Comparison of ENCODE assay signal across 7 mouse cellular contexts in genomic region chr6:54597208-54597607, GRCm38 (mm10). TPM values are rescaled to one million over a fixed set of nuclear protein-coding genes. Genes with fewer than 3 reads are reported as not detected.
DNase-seq lines count a peak whose midpoint lies in the region; ATAC-seq and TF ChIP-seq lines count a peak whose summit lies in the region.

Gene Fkbp14 (minus strand): TSS chr6:54597308.

- H3K27me3 ChIP-seq in neural tube, embryonic 11.5 days (ENCODE audit: control insufficient read depth, insufficient read depth, low read length): no peaks in the 10 kb centered on the region
- H3K27me3 ChIP-seq in forebrain, embryonic 16.5 days (replicated peaks; ENCODE audit: control insufficient read depth, insufficient read depth, low read length): no peaks in the 10 kb centered on the region
- no peaks in the 10 kb centered on the region for H3K27me3 ChIP-seq in limb, embryonic 10.5 days (ENCODE audit: low read depth, poor library complexity, severe bottlenecking)
- no peaks in the 10 kb centered on the region for H3K27me3 ChIP-seq in stomach, postnatal 0 days (ENCODE audit: control insufficient read depth, insufficient read depth, low read length)

- no peaks in the 10 kb centered on the region for H3K36me3 ChIP-seq in neural tube, embryonic 11.5 days (ENCODE audit: control insufficient read depth, insufficient read depth, low read length)
- H3K36me3 ChIP-seq in forebrain, embryonic 16.5 days (ENCODE audit: control insufficient read depth, insufficient read depth): no peaks in the 10 kb centered on the region
- H3K36me3 ChIP-seq in limb, embryonic 10.5 days: no peaks in the 10 kb centered on the region
- no peaks in the 10 kb centered on the region for H3K36me3 ChIP-seq in stomach, postnatal 0 days (ENCODE audit: control insufficient read depth, insufficient read depth, low read length)

- H3K27ac ChIP-seq in neural tube, embryonic 11.5 days (ENCODE audit: low read depth, low read length): no peak within 1 kb of the TSS
- no peak within 1 kb of the TSS for H3K27ac ChIP-seq in forebrain, embryonic 16.5 days (ENCODE audit: low read length)
- no peak within 1 kb of the TSS for H3K27ac ChIP-seq in limb, embryonic 10.5 days
- no peak within 1 kb of the TSS for H3K27ac ChIP-seq in stomach, postnatal 0 days (replicated peaks)

- DNase-seq in neural tube, embryonic 11.5 days (ENCODE audit: low spot score): no peak
- DNase-seq in neural tube, embryonic 10.5 days (ENCODE audit: extremely low spot score, low spot score): no peak
- no peak for DNase-seq in limb, embryonic 10.5 days (ENCODE audit: low spot score)
- DNase-seq in stomach, postnatal 0 days (ENCODE audit: low spot score): no peak
- no peak for DNase-seq in right cerebral cortex, adult 2 months (ENCODE audit: low spot score in 2 of 2)

- no peaks in the 10 kb centered on the region for H3K9me3 ChIP-seq in neural tube, embryonic 11.5 days (ENCODE audit: control insufficient read depth, low read length)
- H3K9me3 ChIP-seq in forebrain, embryonic 16.5 days (ENCODE audit: control insufficient read depth, low read length): no peaks in the 10 kb centered on the region
- no peaks in the 10 kb centered on the region for H3K9me3 ChIP-seq in limb, embryonic 10.5 days (replicated peaks)
- H3K9me3 ChIP-seq in stomach, postnatal 0 days (ENCODE audit: control insufficient read depth, low read length): no peaks in the 10 kb centered on the region

- no peak for TF ChIP-seq CTCF in stomach, postnatal 0 days (IDR thresholded peaks at IDR 0.05; ENCODE audit: low read depth)

- TF ChIP-seq EP300 in stomach, postnatal 0 days (optimal IDR thresholded peaks at IDR 0.05): no peak

- no peak within 1 kb of the TSS for H3K9ac ChIP-seq in neural tube, embryonic 11.5 days (ENCODE audit: low read length)
- no peak within 1 kb of the TSS for H3K9ac ChIP-seq in forebrain, embryonic 16.5 days (replicated peaks; ENCODE audit: low read depth, low read length)
- no peak within 1 kb of the TSS for H3K9ac ChIP-seq in stomach, postnatal 0 days (ENCODE audit: low read length)

- 74% methylated on average over 4 of the region's 4 CpGs for WGBS in neural tube, embryonic 11.5 days
- 68% methylated on average over 4 of the region's 4 CpGs for WGBS in forebrain, embryonic 16.5 days
- 73% methylated on average over 4 of the region's 4 CpGs for WGBS in limb, embryonic 10.5 days
- WGBS in stomach, postnatal 0 days: 79% methylated on average over 4 of the region's 4 CpGs

- no peak within 1 kb of the TSS for H3K4me3 ChIP-seq in neural tube, embryonic 11.5 days (ENCODE audit: low read depth, low read length)
- peak within 1 kb of the TSS; percentile 88 for H3K4me3 ChIP-seq in forebrain, embryonic 16.5 days (replicated peaks; ENCODE audit: low read length)
- H3K4me3 ChIP-seq in limb, embryonic 10.5 days: peak within 1 kb of the TSS; percentile 95
- H3K4me3 ChIP-seq in stomach, postnatal 0 days (ENCODE audit: low read depth, low read length): peak within 1 kb of the TSS; percentile 92; the same call in 1 of the 2 replicates

- H3K4me2 ChIP-seq in neural tube, embryonic 11.5 days (ENCODE audit: low read depth): peak within 1 kb of the TSS; percentile 83
- peak within 1 kb of the TSS; percentile 71 for H3K4me2 ChIP-seq in forebrain, embryonic 16.5 days (ENCODE audit: low read length)
- 0 out of 2 replicates have a peak within 1 kb of the TSS, but pooled peaks have one; percentile 75 for H3K4me2 ChIP-seq in stomach, postnatal 0 days (replicated peaks; ENCODE audit: low read depth)

- ATAC-seq in neural tube, embryonic 11.5 days (ENCODE audit: insufficient read depth, low FRiP score, low TSS enrichment): no peak
- ATAC-seq in forebrain, embryonic 16.5 days: no peak
- ATAC-seq in stomach, postnatal 0 days (ENCODE audit: low FRiP score, low TSS enrichment): no peak
- ATAC-seq in erythroblast, adult 5-6 weeks (replicated peaks; ENCODE audit: low FRiP score, poor library complexity, severe bottlenecking): no peak

- H3K4me1 ChIP-seq in neural tube, embryonic 11.5 days (ENCODE audit: control insufficient read depth, insufficient read depth, low read length): no peaks in the 10 kb centered on the region; the same call in none of the 2 replicates
- H3K4me1 ChIP-seq in forebrain, embryonic 16.5 days (replicated peaks; ENCODE audit: control insufficient read depth, insufficient read depth, low read length): peaks cover 29% of the 10 kb centered on the region
- peaks cover 23% of the 10 kb centered on the region for H3K4me1 ChIP-seq in limb, embryonic 10.5 days
- H3K4me1 ChIP-seq in stomach, postnatal 0 days (replicated peaks; ENCODE audit: control insufficient read depth, insufficient read depth): no peaks in the 10 kb centered on the region

RNA-seq across cellular contexts. Expression of gene Fkbp14, which starts in this region (rescaled TPM):
- polyA plus RNA-seq in neural tube, embryonic 11.5 days (2014; fragmentation: Nextera tagmentation; extraction: Ambion mirVana): 20.7 and 21.5 TPM in 2 replicates
- 6.8 and 9.0 TPM in 2 replicates for polyA plus RNA-seq in forebrain, embryonic 16.5 days (2015; fragmentation: Nextera tagmentation; extraction: Ambion mirVana)
- 8.7 and 14.2 TPM in 2 replicates for polyA plus RNA-seq in limb, embryonic 10.5 days (2016; fragmentation: Nextera tagmentation; extraction: Ambion mirVana)
- polyA plus RNA-seq in stomach, postnatal 0 days (2015; fragmentation: Nextera tagmentation; extraction: Ambion mirVana): 9.7 and 12.4 TPM in 2 replicates
- not detected in 2 replicates for total RNA-seq in erythroblast, adult 5-6 weeks (2015; ENCODE audit: low replicate concordance)
- not detected in 2 replicates for total RNA-seq in erythroblast, adult 5-6 weeks (2017; ENCODE audit: low replicate concordance)
